Mouse (Mus musculus): ENCODE data around the gene Arhgap9. TPM values are rescaled to one million over a fixed set of nuclear protein-coding genes. Genes with fewer than 3 reads are reported as not detected.
"Not testable (repeated sequence)": the region's sequence is repeated elsewhere in the genome, so short reads cannot be mapped to it uniquely, and the experiment has no call there.

Arhgap9 gene
- polyA plus RNA-seq, 1 experiment from 2014 or later, result 0.81 TPM

- H3K4me2 ChIP-seq (ENCODE audit: low read length), result no peak overlapping the region
- H3K4me3 ChIP-seq (ENCODE audit: low read length), result no peak overlapping the region
- 93% methylated on average over 6 of the region's 6 CpGs for WGBS
- H3K36me3 ChIP-seq (ENCODE audit: control insufficient read depth, insufficient read depth, low read length), result peaks cover 47% of the 10 kb centered on the region
- H3K4me1 ChIP-seq (ENCODE audit: control insufficient read depth, insufficient read depth, low read depth, low read length), result no peaks in the 10 kb centered on the region
- H3K27ac ChIP-seq (ENCODE audit: low read depth, low read length), result no peak overlapping the region
- H3K9me3 ChIP-seq (ENCODE audit: control insufficient read depth, low read length), result no peaks in the 10 kb centered on the region
- H3K27me3 ChIP-seq (replicated peaks; ENCODE audit: control insufficient read depth, insufficient read depth, low read length), result no peaks in the 10 kb centered on the region
- no peak overlapping the region for H3K9ac ChIP-seq (ENCODE audit: low read depth, low read length)
- ATAC-seq, result no peak
These were observed 21.4 kb upstream of the Arhgap9 start for GRCm38 (mm10) chr10:127300361-127300760.

- Histone ChIP-seq H3K4me2 (ENCODE audit: low read length) (no peak overlapping the region), H3K27me3 (replicated peaks; ENCODE audit: control insufficient read depth, insufficient read depth, low read length) (no peaks in the 10 kb centered on the region), H3K9me3 (ENCODE audit: control insufficient read depth, low read length) (no peaks in the 10 kb centered on the region), H3K27ac (ENCODE audit: low read depth, low read length) (no peak overlapping the region), H3K4me3 (ENCODE audit: low read length) (no peak overlapping the region), H3K9ac (ENCODE audit: low read depth, low read length) (no peak overlapping the region), H3K36me3 (ENCODE audit: control insufficient read depth, insufficient read depth, low read length) (peaks cover 39% of the 10 kb centered on the region), H3K4me1 (ENCODE audit: control insufficient read depth, insufficient read depth, low read depth, low read length) (no peaks in the 10 kb centered on the region)
- no peak for ATAC-seq
- WGBS, result 95% methylated on average over 11 of the region's 11 CpGs
These were observed 18.6 kb upstream of the Arhgap9 start for GRCm38 (mm10) chr10:127303136-127303535.

- H3K9ac ChIP-seq (ENCODE audit: low read depth, low read length); H3K4me3 ChIP-seq (ENCODE audit: low read length); H3K9me3 ChIP-seq (ENCODE audit: control insufficient read depth, low read length); H3K4me2 ChIP-seq (ENCODE audit: low read length); H3K27ac ChIP-seq (ENCODE audit: low read depth, low read length); ATAC-seq; H3K27me3 ChIP-seq (replicated peaks; ENCODE audit: control insufficient read depth, insufficient read depth, low read length): not testable (repeated sequence)
- WGBS, result 91% methylated on average over 3 of the region's 3 CpGs
- H3K36me3 ChIP-seq (ENCODE audit: control insufficient read depth, insufficient read depth, low read length), result peaks cover 24% of the 10 kb centered on the region
- peaks cover 14% of the 10 kb centered on the region for H3K4me1 ChIP-seq (ENCODE audit: control insufficient read depth, insufficient read depth, low read depth, low read length)
These were observed 12.6 kb upstream of the Arhgap9 start for GRCm38 (mm10) chr10:127309167-127309566.

GRCm38 (mm10) chr10:127310523-127311475, 11.0 kb upstream of the Arhgap9 start:
- Histone ChIP-seq H3K27ac (ENCODE audit: low read depth, low read length) (peak overlapping the region; percentile 57; the same call in 1 of the 2 replicates), H3K36me3 (ENCODE audit: control insufficient read depth, insufficient read depth, low read length) (peaks cover 19% of the 10 kb centered on the region), H3K4me1 (ENCODE audit: control insufficient read depth, insufficient read depth, low read depth, low read length) (peaks cover 14% of the 10 kb centered on the region), H3K27me3 (replicated peaks; ENCODE audit: control insufficient read depth, insufficient read depth, low read length) (no peaks in the 10 kb centered on the region), H3K9me3 (ENCODE audit: control insufficient read depth, low read length) (no peaks in the 10 kb centered on the region), H3K4me2 (ENCODE audit: low read length) (peak overlapping the region; percentile 84), H3K9ac (ENCODE audit: low read depth, low read length) (peak overlapping the region; percentile 71), H3K4me3 (ENCODE audit: low read length) (peak overlapping the region; percentile 58)
- ATAC-seq, result peak; percentile 22
- WGBS, result 38% methylated on average over 23 of the region's 23 CpGs

GRCm38 (mm10) chr10:127311476-127312355, 10.0 kb upstream of the Arhgap9 start, which contains the start of gene Mars:
Gene Mars, minus strand, starts transcription at chr10:127311786.
- Histone ChIP-seq H3K4me1 (ENCODE audit: control insufficient read depth, insufficient read depth, low read depth, low read length) (peaks cover 14% of the 10 kb centered on the region), H3K4me2 (ENCODE audit: low read length) (peak within 1 kb of the TSS; percentile 84), H3K36me3 (ENCODE audit: control insufficient read depth, insufficient read depth, low read length) (peaks cover 14% of the 10 kb centered on the region), H3K9ac (ENCODE audit: low read depth, low read length) (peak within 1 kb of the TSS; percentile 71), H3K9me3 (ENCODE audit: control insufficient read depth, low read length) (no peaks in the 10 kb centered on the region), H3K27ac (ENCODE audit: low read depth, low read length) (peak within 1 kb of the TSS; percentile 75), H3K4me3 (ENCODE audit: low read length) (peak within 1 kb of the TSS; percentile 58), H3K27me3 (replicated peaks; ENCODE audit: control insufficient read depth, insufficient read depth, low read length) (no peaks in the 10 kb centered on the region)
- WGBS, result under 1% methylated on average over 65 of the region's 65 CpGs
- peak; percentile 97 for ATAC-seq

GRCm38 (mm10) chr10:127312356-127312676, 9.4 kb upstream of the Arhgap9 start:
- H3K27me3 ChIP-seq (replicated peaks; ENCODE audit: control insufficient read depth, insufficient read depth, low read length), result no peaks in the 10 kb centered on the region
- H3K9me3 ChIP-seq (ENCODE audit: control insufficient read depth, low read length), result no peaks in the 10 kb centered on the region
- H3K27ac ChIP-seq (ENCODE audit: low read depth, low read length), result peak overlapping the region; percentile 75
- H3K4me1 ChIP-seq (ENCODE audit: control insufficient read depth, insufficient read depth, low read depth, low read length), result peaks cover 14% of the 10 kb centered on the region
- H3K4me2 ChIP-seq (ENCODE audit: low read length), result peak overlapping the region; percentile 72
- H3K4me3 ChIP-seq (ENCODE audit: low read length), result peak overlapping the region; percentile 58
- H3K9ac ChIP-seq (ENCODE audit: low read depth, low read length), result peak overlapping the region; percentile 66
- WGBS, result 2% methylated on average over 4 of the region's 4 CpGs
- peak; percentile 10 for ATAC-seq
- H3K36me3 ChIP-seq (ENCODE audit: control insufficient read depth, insufficient read depth, low read length), result peaks cover 14% of the 10 kb centered on the region

- no peak for ATAC-seq
- no peak overlapping the region for H3K4me3 ChIP-seq (ENCODE audit: low read length)
- no peak overlapping the region for H3K9ac ChIP-seq (ENCODE audit: low read depth, low read length)
- H3K36me3 ChIP-seq (ENCODE audit: control insufficient read depth, insufficient read depth, low read length), result peaks cover 9% of the 10 kb centered on the region
- H3K27ac ChIP-seq (ENCODE audit: low read depth, low read length), result no peak overlapping the region
- no peaks in the 10 kb centered on the region for H3K9me3 ChIP-seq (ENCODE audit: control insufficient read depth, low read length)
- H3K27me3 ChIP-seq (replicated peaks; ENCODE audit: control insufficient read depth, insufficient read depth, low read length), result no peaks in the 10 kb centered on the region
- H3K4me1 ChIP-seq (ENCODE audit: control insufficient read depth, insufficient read depth, low read depth, low read length), result peaks cover 14% of the 10 kb centered on the region
- WGBS, result 81% methylated on average over 4 of the region's 4 CpGs
- no peak overlapping the region for H3K4me2 ChIP-seq (ENCODE audit: low read length)
These were observed 8.9 kb upstream of the Arhgap9 start for GRCm38 (mm10) chr10:127312858-127313257.

GRCm38 (mm10) chr10:127313516-127313915, 8.2 kb upstream of the Arhgap9 start:
- not testable (repeated sequence) for H3K36me3 ChIP-seq (ENCODE audit: control insufficient read depth, insufficient read depth, low read length); H3K27me3 ChIP-seq (replicated peaks; ENCODE audit: control insufficient read depth, insufficient read depth, low read length); H3K4me2 ChIP-seq (ENCODE audit: low read length); ATAC-seq; H3K9me3 ChIP-seq (ENCODE audit: control insufficient read depth, low read length); H3K9ac ChIP-seq (ENCODE audit: low read depth, low read length); H3K27ac ChIP-seq (ENCODE audit: low read depth, low read length); H3K4me3 ChIP-seq (ENCODE audit: low read length)
- 90% methylated on average over 5 of the region's 5 CpGs for WGBS
- peaks cover 14% of the 10 kb centered on the region for H3K4me1 ChIP-seq (ENCODE audit: control insufficient read depth, insufficient read depth, low read depth, low read length)

- H3K4me2 ChIP-seq (ENCODE audit: low read length); H3K9ac ChIP-seq (ENCODE audit: low read depth, low read length); H3K4me3 ChIP-seq (ENCODE audit: low read length); H3K27ac ChIP-seq (ENCODE audit: low read depth, low read length); H3K36me3 ChIP-seq (ENCODE audit: control insufficient read depth, insufficient read depth, low read length); H3K9me3 ChIP-seq (ENCODE audit: control insufficient read depth, low read length); H3K27me3 ChIP-seq (replicated peaks; ENCODE audit: control insufficient read depth, insufficient read depth, low read length); ATAC-seq: not testable (repeated sequence)
- peaks cover 14% of the 10 kb centered on the region for H3K4me1 ChIP-seq (ENCODE audit: control insufficient read depth, insufficient read depth, low read depth, low read length)
- 90% methylated on average over 1 of the region's 1 CpGs for WGBS
These were observed 6.8 kb upstream of the Arhgap9 start for GRCm38 (mm10) chr10:127314950-127315349.

All from hindbrain, embryonic 16.5 days (tissue).